Mouse (Mus musculus) lung, embryonic 16.5 days (tissue): ENCODE measurements at regions not wholly inside any gene's neighbourhood (a gene's known extent, or its start where the extent isn't known, plus 50 kb on each side); places are given as distances from the start of the nearest gene placed in this dataset.
A peak's percentile ranks its signal among the peaks of the same experiment; 100 is the strongest.

Source experiments
- ATAC-seq: fragments of 200-750 bp; cut with Nextera tagmentation; 2 replicates; pipeline ENCODE4 v1.8.0; 2017; ENCODE audit warnings: low read depth, mild to moderate bottlenecking, moderate library complexity
- H3K27ac ChIP-seq: fragments of 300-500 bp; sonication (generic); 2 replicates; pipeline ENCODE4 v1.5.1; 2014; ENCODE audit warnings: mild to moderate bottlenecking, control low read depth, low read length
- H3K27me3 ChIP-seq: fragments of 300-500 bp; sonication (generic); 2 replicates; pipeline ENCODE4 v1.6.1; 2014; ENCODE audit warnings: low read depth, low read length, mixed read lengths; ENCODE audit not compliant: control insufficient read depth, insufficient read depth
- H3K36me3 ChIP-seq: fragments of 300-500 bp; sonication (generic); 2 replicates; pipeline ENCODE4 v1.6.1; 2014; ENCODE audit warnings: low read length; ENCODE audit not compliant: control insufficient read depth, insufficient read depth
- H3K4me1 ChIP-seq: fragments of 300-500 bp; sonication (generic); replicated peaks from 2 replicates; pipeline ENCODE4 v1.6.1; 2014; ENCODE audit warnings: low read length, mixed read lengths; ENCODE audit not compliant: control insufficient read depth, insufficient read depth
- H3K4me2 ChIP-seq: fragments of 300-500 bp; sonication (generic); 2 replicates; pipeline ENCODE4 v1.6.1; 2014; ENCODE audit warnings: low read depth, low read length, control low read depth
- H3K4me3 ChIP-seq: fragments of 300-500 bp; sonication (generic); 2 replicates; pipeline ENCODE4 v1.5.1; 2014; ENCODE audit warnings: mild to moderate bottlenecking, low read length, control low read depth
- H3K9ac ChIP-seq: fragments of 300-500 bp; sonication (generic); 2 replicates; pipeline ENCODE4 v1.6.1; 2014; ENCODE audit warnings: low read length, control low read depth
- H3K9me3 ChIP-seq: fragments of 300-500 bp; sonication (generic); 2 replicates; pipeline ENCODE4 v1.6.1; 2016; ENCODE audit warnings: low read length; ENCODE audit not compliant: control insufficient read depth
- WGBS: fragments of 180-500 bp; shearing (Covaris S2); extraction: QIAGEN DNeasy Blood & Tissue Kit; methylation state at CpG from one replicate; pipeline ENCODE4 v1.1.7; 2014; 5-methylcytosine and 5-hydroxymethylcytosine counted together

- Histone ChIP-seq H3K27me3 (no peaks in the 10 kb centered on the region), H3K4me3 (no peak overlapping the region), H3K27ac (no peak overlapping the region), H3K36me3 (no peaks in the 10 kb centered on the region), H3K9me3 (no peaks in the 10 kb centered on the region), H3K4me1 (no peaks in the 10 kb centered on the region), H3K4me2 (no peak overlapping the region), H3K9ac (no peak overlapping the region)
- ATAC-seq, result no peak
- WGBS, result 74% methylated on average over 3 of the region's 3 CpGs
Observed at GRCm38 (mm10) chr13:71146859-71147443, 305.3 kb upstream of the Adamts16 start.

- no peak overlapping the region for H3K4me2 ChIP-seq
- H3K27ac ChIP-seq, result no peak overlapping the region
- no peak overlapping the region for H3K4me3 ChIP-seq
- no peaks in the 10 kb centered on the region for H3K4me1 ChIP-seq
- WGBS, result 78% methylated on average over 11 of the region's 11 CpGs
- no peaks in the 10 kb centered on the region for H3K27me3 ChIP-seq
- no peaks in the 10 kb centered on the region for H3K9me3 ChIP-seq
- no peak overlapping the region for H3K9ac ChIP-seq
- no peak for ATAC-seq
- H3K36me3 ChIP-seq, result no peaks in the 10 kb centered on the region
Observed at GRCm38 (mm10) chr13:71138745-71139312, 297.2 kb upstream of the Adamts16 start.

GRCm38 (mm10) chr13:71135940-71136632 lies 294.5 kb upstream of the Adamts16 start:
- Histone ChIP-seq H3K4me1 (no peaks in the 10 kb centered on the region), H3K4me2 (no peak overlapping the region), H3K4me3 (no peak overlapping the region), H3K9me3 (no peaks in the 10 kb centered on the region), H3K36me3 (no peaks in the 10 kb centered on the region), H3K27ac (no peak overlapping the region), H3K27me3 (no peaks in the 10 kb centered on the region), H3K9ac (no peak overlapping the region)
- ATAC-seq, result no peak
- 46% methylated on average over 5 of the region's 5 CpGs for WGBS

GRCm38 (mm10) chr13:71121484-71121883 lies 279.9 kb upstream of the Adamts16 start:
- Histone ChIP-seq H3K27me3 (no peaks in the 10 kb centered on the region), H3K4me1 (no peaks in the 10 kb centered on the region), H3K27ac (no peak overlapping the region), H3K4me3 (no peak overlapping the region), H3K9me3 (no peaks in the 10 kb centered on the region), H3K4me2 (no peak overlapping the region), H3K36me3 (no peaks in the 10 kb centered on the region), H3K9ac (no peak overlapping the region)
- no peak for ATAC-seq
- 4% methylated on average over 1 of the region's 1 CpGs for WGBS

- no peaks in the 10 kb centered on the region; the same call in 1 of the 2 replicates for H3K27me3 ChIP-seq
- peak; percentile 41; the same call in 1 of the 2 replicates for ATAC-seq
- no peak overlapping the region for H3K27ac ChIP-seq
- WGBS, result 61% methylated on average over 8 of the region's 8 CpGs
- no peaks in the 10 kb centered on the region for H3K36me3 ChIP-seq
- H3K9ac ChIP-seq, result no peak overlapping the region
- H3K4me1 ChIP-seq, result no peaks in the 10 kb centered on the region; the same call in 1 of the 2 replicates
- H3K9me3 ChIP-seq, result no peaks in the 10 kb centered on the region
- no peak overlapping the region for H3K4me3 ChIP-seq
- no peak overlapping the region for H3K4me2 ChIP-seq
Observed at GRCm38 (mm10) chr13:71108175-71108574, 266.6 kb upstream of the Adamts16 start.

GRCm38 (mm10) chr13:71105229-71105838 lies 263.7 kb upstream of the Adamts16 start:
- Histone ChIP-seq H3K27me3 (no peaks in the 10 kb centered on the region; the same call in 1 of the 2 replicates), H3K9me3 (no peaks in the 10 kb centered on the region), H3K9ac (peak overlapping the region; percentile 50), H3K4me3 (peak overlapping the region; percentile 36), H3K36me3 (no peaks in the 10 kb centered on the region), H3K4me2 (peak overlapping the region; percentile 64), H3K4me1 (no peaks in the 10 kb centered on the region; the same call in 1 of the 2 replicates), H3K27ac (no peak overlapping the region)
- WGBS, result 13% methylated on average over 18 of the region's 18 CpGs
- ATAC-seq, result peak; percentile 77; the same call in 1 of the 2 replicates

GRCm38 (mm10) chr13:71104419-71105228 lies 263.0 kb upstream of the Adamts16 start:
- Histone ChIP-seq H3K9me3 (no peaks in the 10 kb centered on the region), H3K4me1 (no peaks in the 10 kb centered on the region; the same call in 1 of the 2 replicates), H3K27ac (no peak overlapping the region), H3K27me3 (no peaks in the 10 kb centered on the region; the same call in 1 of the 2 replicates), H3K4me3 (peak overlapping the region; percentile 36), H3K36me3 (no peaks in the 10 kb centered on the region), H3K4me2 (peak overlapping the region; percentile 64), H3K9ac (peak overlapping the region; percentile 50)
- WGBS, result 19% methylated on average over 22 of the region's 22 CpGs
- no peak for ATAC-seq

- H3K27me3 ChIP-seq, result no peaks in the 10 kb centered on the region
- no peaks in the 10 kb centered on the region for H3K9me3 ChIP-seq
- no peaks in the 10 kb centered on the region for H3K36me3 ChIP-seq
- H3K4me1 ChIP-seq, result no peaks in the 10 kb centered on the region
- no peak overlapping the region for H3K27ac ChIP-seq
- no peak overlapping the region for H3K4me2 ChIP-seq
- H3K4me3 ChIP-seq, result no peak overlapping the region
- no peak overlapping the region for H3K9ac ChIP-seq
- no peak for ATAC-seq
- WGBS, result 36% methylated on average over 6 of the region's 6 CpGs
Observed at GRCm38 (mm10) chr13:71084301-71084700, 242.7 kb upstream of the Adamts16 start.
